Mouse (Mus musculus): ENCODE data around the gene Npas1.

Gene Npas1

DNA sequence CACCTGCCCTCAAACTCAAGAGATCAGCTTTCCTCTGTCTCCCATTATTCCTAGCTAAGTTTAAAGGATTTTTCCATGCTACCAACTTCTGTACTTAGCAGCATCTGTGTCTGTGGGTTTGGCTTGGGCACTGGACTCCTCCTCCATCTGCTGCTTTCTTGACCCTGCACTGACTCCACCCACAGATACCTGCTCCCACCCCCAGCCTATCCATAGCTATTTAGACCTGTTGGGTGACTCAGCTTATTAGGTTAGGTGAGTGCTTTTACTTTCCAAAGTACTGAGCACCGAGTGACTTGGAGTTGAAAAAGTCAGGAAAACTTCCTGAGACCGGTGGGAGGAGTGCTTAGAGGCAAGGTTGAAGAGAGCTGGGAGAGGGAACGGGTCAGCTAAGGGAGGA lies 62.1 kb downstream of the Npas1 start:
- no peak for DNase-seq

- no peak for DNase-seq
These were observed 64.6 kb downstream of the Npas1 start for GRCm38 (mm10) chr7:16412930-16413329.

DNA sequence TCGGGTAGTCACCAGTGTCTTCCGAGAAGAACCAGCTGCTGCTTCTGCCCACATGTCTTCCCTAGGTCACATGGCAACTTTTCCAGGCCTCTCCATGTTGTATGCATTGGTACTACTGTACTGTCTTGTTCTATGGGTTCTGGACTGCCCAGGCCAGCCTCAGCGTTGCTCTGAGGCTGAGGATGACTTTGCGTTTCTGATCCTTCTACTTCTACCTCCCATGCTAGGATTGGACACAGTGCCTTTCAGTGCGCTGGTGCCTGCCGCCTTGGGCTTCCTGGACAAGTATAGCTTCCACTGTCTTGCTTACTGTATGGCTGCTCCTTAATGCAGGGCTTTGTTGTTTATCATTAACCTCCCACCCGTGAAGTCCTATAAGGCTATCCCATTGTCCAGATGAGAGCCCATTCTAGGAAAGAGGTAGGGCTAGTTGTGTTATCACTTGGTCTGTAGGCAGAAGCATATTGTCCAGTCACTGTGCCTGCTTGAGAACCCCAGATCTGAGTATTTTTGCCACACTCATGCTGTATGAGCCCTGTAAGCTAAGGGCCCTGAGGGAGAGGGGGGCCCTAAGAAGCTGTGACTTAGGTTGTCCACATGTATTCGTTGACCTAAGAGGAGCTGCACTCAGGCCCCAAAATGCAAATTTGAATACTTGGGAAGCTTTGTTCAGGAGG lies 65.2 kb downstream of the Npas1 start:
- no peak for DNase-seq

DNA sequence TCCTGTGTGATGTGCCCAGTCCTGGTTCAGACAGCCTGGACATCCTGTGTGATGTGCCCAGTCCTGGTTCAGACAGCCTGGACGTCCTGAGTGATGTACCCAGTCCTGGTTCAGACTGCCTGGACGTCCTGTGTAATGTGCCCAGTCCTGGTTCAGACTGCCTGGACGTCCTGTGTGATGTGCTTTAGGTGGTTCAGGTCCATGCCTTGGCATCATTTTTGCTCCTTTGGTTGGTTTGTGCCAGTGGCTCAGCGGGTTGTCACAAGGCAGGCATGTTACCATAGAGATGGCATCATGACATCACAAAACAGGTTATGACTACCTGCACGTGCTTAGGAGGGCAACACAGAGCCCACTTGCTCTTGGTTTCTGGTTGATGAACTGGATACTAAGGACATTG lies 66.4 kb downstream of the Npas1 start:
- DNase-seq = no peak

DNA sequence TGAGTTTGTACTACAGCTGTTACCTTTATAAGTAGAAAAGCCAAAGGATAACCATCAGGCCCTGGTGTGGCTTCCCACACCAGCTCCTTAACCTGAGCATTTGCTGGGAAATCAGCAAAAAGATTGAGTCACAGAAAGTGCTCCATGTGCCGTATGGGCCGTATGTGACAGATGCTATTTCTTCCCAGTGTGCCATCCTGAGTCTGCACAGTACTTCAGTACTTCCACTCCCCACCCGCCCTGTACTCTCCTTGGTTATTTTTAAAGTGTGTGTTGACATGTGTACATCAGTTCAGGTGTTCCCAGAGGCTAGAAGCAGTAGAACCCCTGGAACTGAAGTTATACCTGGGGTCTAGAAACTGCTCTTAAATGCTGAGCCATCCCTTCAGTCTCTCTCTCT lies 70.5 kb downstream of the Npas1 start:
- no peak for DNase-seq

Data from cerebellum, postnatal 25 days (tissue).